Mouse (Mus musculus): ENCODE measurements at regions not wholly inside any gene's neighbourhood (a gene's known extent, or its start where the extent isn't known, plus 50 kb on each side); places are given as distances from the start of the nearest gene placed in this dataset.

DNA sequence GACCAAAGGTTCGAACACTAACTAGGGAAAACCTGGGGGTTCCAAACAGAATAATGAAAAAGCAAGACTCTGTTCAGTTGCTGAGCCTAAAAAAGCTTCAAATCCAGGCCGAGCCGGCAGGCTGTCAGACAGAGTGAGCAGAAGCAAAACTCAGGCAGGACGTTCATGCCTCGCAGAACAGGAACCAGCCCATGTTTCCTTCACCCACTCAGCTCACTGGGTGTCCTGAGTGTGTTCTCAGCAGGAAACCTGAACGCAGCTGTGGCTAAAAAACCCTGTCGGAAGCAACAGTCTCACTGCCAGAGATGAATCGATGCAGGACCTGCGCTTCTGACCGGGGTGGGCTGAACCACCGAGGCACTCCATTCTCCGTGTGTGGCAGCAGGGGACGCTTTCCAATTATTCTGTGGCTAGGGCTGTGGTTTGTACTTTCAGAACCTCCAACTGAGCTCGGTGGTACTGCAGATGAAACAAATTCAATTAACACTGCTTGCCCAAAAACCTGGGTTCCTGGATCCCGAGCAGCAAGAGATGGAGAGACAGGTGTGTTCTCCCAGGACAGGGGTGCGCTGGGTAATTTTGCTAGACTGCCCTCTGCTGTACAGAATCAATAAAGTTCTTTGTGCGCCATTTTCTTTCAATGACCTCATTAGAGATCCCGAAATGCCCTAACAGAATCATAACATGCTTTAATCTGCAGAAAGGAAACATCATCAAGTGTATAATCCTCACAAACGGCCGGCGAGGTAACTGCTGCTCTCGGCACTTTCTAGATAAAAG is 121.1 kb upstream of the Akirin2 start:
- peak; percentile 97 to 98 for ATAC-seq (replicated peaks in 1 of 2; ENCODE audit: insufficient read depth in 1 of 2, low FRiP score in 2 of 2, low TSS enrichment in 1 of 2, low read depth in 1 of 2, poor library complexity in 2 of 2, severe bottlenecking in 2 of 2)

DNA sequence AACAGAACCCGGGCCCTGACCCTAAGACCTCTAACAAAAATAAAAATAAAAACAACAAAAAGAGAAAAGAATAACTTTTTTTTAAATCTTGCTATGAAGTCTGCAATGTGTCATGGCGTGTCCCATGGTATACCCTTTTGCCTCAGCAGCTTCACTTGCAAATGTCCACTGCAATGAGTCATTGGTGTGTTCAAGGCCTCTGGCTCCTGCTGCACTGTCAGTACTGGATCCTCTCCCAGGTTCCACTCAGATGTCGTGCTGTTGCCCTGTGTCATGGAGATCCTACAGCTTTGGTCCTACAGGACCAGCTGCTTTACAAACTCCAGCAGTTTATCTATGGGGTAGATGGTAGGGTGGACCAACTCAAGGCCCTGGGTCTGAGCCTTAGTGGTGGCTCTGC is 113.4 kb upstream of the Akirin2 start:
- ATAC-seq (replicated peaks in 1 of 2; ENCODE audit: insufficient read depth in 1 of 2, low FRiP score in 2 of 2, low TSS enrichment in 1 of 2, low read depth in 1 of 2, poor library complexity in 2 of 2, severe bottlenecking in 2 of 2) = no peak

- no peak for ATAC-seq (replicated peaks in 1 of 2; ENCODE audit: insufficient read depth in 1 of 2, low FRiP score in 2 of 2, low TSS enrichment in 1 of 2, low read depth in 1 of 2, poor library complexity in 2 of 2, severe bottlenecking in 2 of 2)
Measured at GRCm38 (mm10) chr4:34449582-34449981, 101.2 kb upstream of the Akirin2 start.

DNA sequence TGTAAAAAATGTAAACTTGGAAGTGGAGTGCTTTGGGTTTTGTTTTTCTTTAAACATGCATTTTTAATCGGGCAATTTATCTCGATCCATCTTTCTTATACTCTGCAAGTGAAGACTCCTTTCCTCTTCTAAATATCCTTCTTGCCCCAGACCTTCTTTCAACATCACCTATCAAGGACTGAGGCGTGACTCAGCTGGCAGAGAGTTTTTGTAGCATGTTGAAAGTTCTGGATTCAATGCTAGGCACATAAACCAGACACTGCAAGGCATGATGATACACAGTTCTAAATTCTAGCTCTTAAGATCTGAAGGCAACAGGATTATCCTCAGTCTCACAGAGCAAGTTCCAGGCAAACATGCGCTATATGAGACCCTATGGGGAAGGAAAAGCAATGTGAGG is 88.1 kb upstream of the Akirin2 start:
- no peak for ATAC-seq (replicated peaks in 1 of 2; ENCODE audit: insufficient read depth in 1 of 2, low FRiP score in 2 of 2, low TSS enrichment in 1 of 2, low read depth in 1 of 2, poor library complexity in 2 of 2, severe bottlenecking in 2 of 2)

- ATAC-seq (replicated peaks in 1 of 2; ENCODE audit: insufficient read depth in 1 of 2, low FRiP score in 2 of 2, low TSS enrichment in 1 of 2, low read depth in 1 of 2, poor library complexity in 2 of 2, severe bottlenecking in 2 of 2) = peak; percentile 75 to 81
Measured at GRCm38 (mm10) chr4:34465845-34466244, 84.9 kb upstream of the Akirin2 start.

GRCm38 (mm10) chr4:34466309-34466708 is 84.4 kb upstream of the Akirin2 start:
- no peak for ATAC-seq (replicated peaks in 1 of 2; ENCODE audit: insufficient read depth in 1 of 2, low FRiP score in 2 of 2, low TSS enrichment in 1 of 2, low read depth in 1 of 2, poor library complexity in 2 of 2, severe bottlenecking in 2 of 2)

DNA sequence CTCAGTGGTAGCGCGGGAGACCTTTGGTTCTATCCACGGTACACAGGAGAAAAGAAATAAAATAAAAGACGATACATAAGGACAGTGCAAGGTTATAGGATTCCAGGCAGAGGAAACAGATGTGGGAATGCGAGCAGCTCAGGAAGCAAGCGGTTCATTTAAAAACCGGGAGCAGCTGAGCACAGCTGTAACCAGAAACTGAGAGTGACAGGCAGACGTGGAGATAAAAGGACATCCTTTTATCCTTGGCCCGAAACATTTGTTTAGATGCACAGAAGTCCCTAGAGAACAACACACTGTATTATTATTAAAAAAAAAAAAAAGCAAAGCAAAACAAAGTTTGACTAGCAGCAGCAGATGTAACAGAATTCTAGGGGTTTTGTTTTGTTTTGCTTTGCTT is 82.6 kb upstream of the Akirin2 start:
- ATAC-seq (replicated peaks in 1 of 2; ENCODE audit: insufficient read depth in 1 of 2, low FRiP score in 2 of 2, low TSS enrichment in 1 of 2, low read depth in 1 of 2, poor library complexity in 2 of 2, severe bottlenecking in 2 of 2) = no peak

DNA sequence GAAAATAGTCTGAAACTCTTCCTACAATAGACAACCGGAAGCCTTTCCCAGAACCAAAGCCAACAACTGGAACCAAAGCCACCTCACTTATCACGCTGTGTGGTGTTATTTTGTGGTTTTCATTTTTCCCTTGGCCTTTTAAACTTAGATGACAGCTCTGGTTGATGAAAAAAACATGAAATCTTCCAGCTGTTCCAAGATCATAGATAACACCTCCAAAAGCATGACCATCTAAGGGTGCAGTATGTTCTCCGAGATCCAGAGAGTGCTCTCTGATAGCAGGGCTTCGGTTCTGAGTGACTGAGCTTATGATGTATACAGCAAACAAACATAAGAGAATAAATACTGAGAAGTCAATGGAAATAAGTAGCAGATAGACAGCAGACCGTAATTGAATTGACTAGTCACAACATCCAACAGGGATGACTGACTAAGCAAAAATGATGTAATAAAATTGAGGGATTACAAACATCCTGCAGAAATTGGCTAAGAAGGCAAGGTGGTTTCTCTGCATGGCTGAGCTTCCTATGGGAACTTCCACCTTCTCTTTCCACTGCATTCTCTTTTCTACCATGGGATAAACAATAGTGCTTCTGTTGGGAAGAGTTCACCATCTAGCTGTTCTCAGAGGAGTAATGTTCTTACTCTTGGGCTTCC is 74.8 kb upstream of the Akirin2 start:
- no peak for ATAC-seq (replicated peaks in 1 of 2; ENCODE audit: insufficient read depth in 1 of 2, low FRiP score in 2 of 2, low TSS enrichment in 1 of 2, low read depth in 1 of 2, poor library complexity in 2 of 2, severe bottlenecking in 2 of 2)

GRCm38 (mm10) chr4:34484273-34484672 is 66.5 kb upstream of the Akirin2 start:
- no peak for ATAC-seq (replicated peaks in 1 of 2; ENCODE audit: insufficient read depth in 1 of 2, low FRiP score in 2 of 2, low TSS enrichment in 1 of 2, low read depth in 1 of 2, poor library complexity in 2 of 2, severe bottlenecking in 2 of 2)

GRCm38 (mm10) chr4:34485574-34485973 is 65.2 kb upstream of the Akirin2 start:
- peak; percentile 62 to 77; a peak in 3 of 4 replicates for ATAC-seq (replicated peaks in 1 of 2; ENCODE audit: insufficient read depth in 1 of 2, low FRiP score in 2 of 2, low TSS enrichment in 1 of 2, low read depth in 1 of 2, poor library complexity in 2 of 2, severe bottlenecking in 2 of 2)

GRCm38 (mm10) chr4:34494961-34495723 is 55.6 kb upstream of the Akirin2 start:
- ATAC-seq (replicated peaks in 1 of 2; ENCODE audit: insufficient read depth in 1 of 2, low FRiP score in 2 of 2, low TSS enrichment in 1 of 2, low read depth in 1 of 2, poor library complexity in 2 of 2, severe bottlenecking in 2 of 2) = peak; percentile 83 to 88

DNA sequence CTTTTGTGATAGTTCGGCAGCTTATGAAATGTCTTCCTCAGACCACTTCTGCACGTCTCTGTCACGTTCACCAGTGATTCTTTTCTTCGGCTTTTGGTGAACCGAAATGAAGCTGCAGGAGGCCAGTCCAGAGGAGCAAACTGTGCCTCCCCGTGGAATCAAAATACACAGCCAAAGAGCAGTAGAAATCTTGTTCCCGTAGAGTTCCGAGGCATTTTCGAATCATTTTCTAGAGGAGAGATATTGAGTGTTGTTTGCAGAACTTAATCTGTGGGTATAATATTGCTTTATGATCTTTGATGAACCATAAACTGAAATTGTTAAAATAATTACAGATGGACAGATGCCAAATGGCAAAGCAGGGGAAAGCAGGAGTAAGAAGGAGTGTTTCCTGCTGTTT is 52.4 kb upstream of the Akirin2 start:
- no peak for ATAC-seq (replicated peaks in 1 of 2; ENCODE audit: insufficient read depth in 1 of 2, low FRiP score in 2 of 2, low TSS enrichment in 1 of 2, low read depth in 1 of 2, poor library complexity in 2 of 2, severe bottlenecking in 2 of 2)

DNA sequence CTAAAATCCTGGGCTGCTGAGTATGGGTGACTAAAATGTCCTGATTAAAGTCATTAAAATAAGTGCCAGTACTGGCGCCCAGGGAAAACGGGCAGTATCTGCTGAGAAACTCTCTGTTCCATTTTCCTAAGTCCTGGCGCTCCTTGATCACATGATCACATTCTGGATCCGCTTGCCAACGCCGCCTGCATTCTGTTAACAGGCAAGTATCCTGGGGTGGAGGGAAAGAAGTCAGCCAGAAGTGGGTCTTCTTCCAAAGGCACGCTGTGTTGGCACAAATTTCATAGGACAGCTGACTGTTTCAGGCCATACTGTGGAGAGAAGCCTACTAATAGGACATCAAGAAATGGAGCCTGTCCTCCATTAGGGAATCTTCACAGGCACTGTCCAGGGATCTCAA is 52.0 kb upstream of the Akirin2 start:
- no peak for ATAC-seq (replicated peaks in 1 of 2; ENCODE audit: insufficient read depth in 1 of 2, low FRiP score in 2 of 2, low TSS enrichment in 1 of 2, low read depth in 1 of 2, poor library complexity in 2 of 2, severe bottlenecking in 2 of 2)

DNA sequence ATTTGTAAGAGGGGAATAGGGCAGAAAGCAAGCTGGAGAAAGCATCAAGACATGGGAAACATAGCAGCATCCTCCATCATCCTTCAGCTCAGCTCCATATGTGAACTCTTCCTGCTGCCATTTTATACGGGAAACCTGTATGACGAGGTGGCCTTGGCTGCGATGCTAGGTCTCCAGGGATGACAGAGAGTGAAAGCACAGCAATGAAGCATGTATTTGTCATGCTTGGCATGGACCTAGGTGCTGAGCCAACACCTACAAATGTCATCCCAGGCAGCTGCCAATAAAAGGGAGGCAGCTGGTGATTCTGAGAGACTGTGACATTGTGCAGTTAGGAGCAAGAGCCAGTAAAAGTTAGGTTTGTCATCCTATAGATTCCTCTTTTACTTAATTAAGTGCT is 51.0 kb upstream of the Akirin2 start:
- ATAC-seq (replicated peaks in 1 of 2; ENCODE audit: insufficient read depth in 1 of 2, low FRiP score in 2 of 2, low TSS enrichment in 1 of 2, low read depth in 1 of 2, poor library complexity in 2 of 2, severe bottlenecking in 2 of 2) = no peak

Data from hematopoietic stem cell, adult 5-6 weeks (primary cell).